Mouse (Mus musculus) hindbrain, embryonic 14.5 days (tissue): ENCODE results near the gene Csk. TPM values are rescaled to one million over a fixed set of nuclear protein-coding genes. Genes with fewer than 3 reads are reported as not detected.

Experiments
- ATAC-seq: fragments of 200-750 bp; cut with Nextera tagmentation; 2 replicates; pipeline ENCODE4 v1.8.0; 2017; ENCODE audit warnings: moderate number of reproducible peaks, mild to moderate bottlenecking, moderate TSS enrichment, moderate library complexity; ENCODE audit not compliant: low FRiP score
- DNase-seq: peaks from one replicate; pipeline ENCODE4 v3.0.0-alpha.2; 2015; ENCODE audit warnings: low spot score
- H3K27ac ChIP-seq: fragments of 300-500 bp; sonication (generic); 2 replicates; pipeline ENCODE4 v1.5.1; 2014; ENCODE audit warnings: mild to moderate bottlenecking, moderate library complexity
- H3K27me3 ChIP-seq: fragments of 300-500 bp; sonication (generic); 2 replicates; pipeline ENCODE4 v1.6.1; 2014; ENCODE audit warnings: mild to moderate bottlenecking, low read length, mixed read lengths; ENCODE audit not compliant: control insufficient read depth, insufficient read depth
- H3K36me3 ChIP-seq: fragments of 300-500 bp; sonication (generic); replicated peaks from 2 replicates; pipeline ENCODE4 v1.6.1; 2014; ENCODE audit not compliant: control insufficient read depth, insufficient read depth
- H3K4me1 ChIP-seq: fragments of 300-500 bp; sonication (generic); replicated peaks from 2 replicates; pipeline ENCODE4 v1.6.1; 2014; ENCODE audit warnings: antibody characterized with exemption, low read length, mixed read lengths; ENCODE audit not compliant: control insufficient read depth, insufficient read depth
- H3K4me2 ChIP-seq: fragments of 300-500 bp; sonication (generic); replicated peaks from 2 replicates; pipeline ENCODE4 v1.6.1; 2014; ENCODE audit warnings: mild to moderate bottlenecking, moderate library complexity
- H3K4me3 ChIP-seq: fragments of 300-500 bp; sonication (generic); replicated peaks from 2 replicates; pipeline ENCODE4 v1.5.1; 2014; ENCODE audit warnings: mild to moderate bottlenecking, low read length
- H3K9ac ChIP-seq: fragments of 300-500 bp; sonication (generic); 2 replicates; pipeline ENCODE4 v1.6.1; 2014
- H3K9me3 ChIP-seq: fragments of 300-500 bp; sonication (generic); 2 replicates; pipeline ENCODE4 v1.6.1; 2016; ENCODE audit warnings: low read length; ENCODE audit not compliant: control insufficient read depth
- WGBS: fragments of 180-500 bp; shearing (Covaris S2); extraction: QIAGEN DNeasy Blood & Tissue Kit; methylation state at CpG from one replicate; pipeline ENCODE4 v1.1.7; 2014; 5-methylcytosine and 5-hydroxymethylcytosine counted together
- polyA plus RNA-seq: library from polyadenylated mRNA; unstranded; fragments of >200 nt; fragmentation: Nextera tagmentation; extraction: Ambion mirVana; gene quantifications from 2 replicates; pipeline ENCODE4 v1.2.1, GENCODE M21; 2014

Csk gene
- polyA plus RNA-seq, 1 experiment from 2014 or later, result 41.0 TPM

- Histone ChIP-seq H3K9ac (no peak overlapping the region), H3K27ac (no peak overlapping the region), H3K4me2 (no peak overlapping the region), H3K9me3 (no peaks in the 10 kb centered on the region), H3K27me3 (no peaks in the 10 kb centered on the region), H3K4me1 (no peaks in the 10 kb centered on the region), H3K4me3 (no peak overlapping the region), H3K36me3 (no peaks in the 10 kb centered on the region)
- ATAC-seq (no peak), DNase-seq (no peak)
- WGBS, result 68% methylated on average over 3 of the region's 3 CpGs
Measured at GRCm38 (mm10) chr9:57661552-57661951, 8.1 kb upstream of the Csk start.

GRCm38 (mm10) chr9:57660501-57660900, 7.1 kb upstream of the Csk start:
- no peak overlapping the region for H3K9ac ChIP-seq
- H3K4me1 ChIP-seq, result no peaks in the 10 kb centered on the region
- no peak overlapping the region for H3K4me3 ChIP-seq
- no peaks in the 10 kb centered on the region for H3K27me3 ChIP-seq
- H3K9me3 ChIP-seq, result no peaks in the 10 kb centered on the region
- no peak overlapping the region for H3K4me2 ChIP-seq
- no peak for DNase-seq
- ATAC-seq, result no peak
- 91% methylated on average over 6 of the region's 6 CpGs for WGBS
- no peaks in the 10 kb centered on the region for H3K36me3 ChIP-seq
- H3K27ac ChIP-seq, result no peak overlapping the region

GRCm38 (mm10) chr9:57659774-57660173, 6.3 kb upstream of the Csk start:
- no peaks in the 10 kb centered on the region for H3K36me3 ChIP-seq
- no peaks in the 10 kb centered on the region for H3K4me1 ChIP-seq
- H3K27ac ChIP-seq, result no peak overlapping the region
- no peaks in the 10 kb centered on the region for H3K27me3 ChIP-seq
- H3K9ac ChIP-seq, result no peak overlapping the region
- no peaks in the 10 kb centered on the region for H3K9me3 ChIP-seq
- peak; percentile 53; the same call in 1 of the 2 replicates for ATAC-seq
- H3K4me3 ChIP-seq, result no peak overlapping the region
- DNase-seq, result peak; percentile 79
- H3K4me2 ChIP-seq, result no peak overlapping the region
- WGBS, result 20% methylated on average over 4 of the region's 4 CpGs

GRCm38 (mm10) chr9:57658970-57659369, 5.5 kb upstream of the Csk start:
- no peak for DNase-seq
- 86% methylated on average over 4 of the region's 4 CpGs for WGBS

GRCm38 (mm10) chr9:57657843-57658242, 4.4 kb upstream of the Csk start:
- no peak for ATAC-seq

More at GRCm38 (mm10) chr9:57658970-57659369, 5.5 kb upstream of the Csk start:
- no peak for ATAC-seq
- Histone ChIP-seq H3K27ac (no peak overlapping the region), H3K4me2 (no peak overlapping the region), H3K36me3 (no peaks in the 10 kb centered on the region), H3K9me3 (no peaks in the 10 kb centered on the region), H3K4me1 (no peaks in the 10 kb centered on the region), H3K9ac (no peak overlapping the region), H3K4me3 (no peak overlapping the region), H3K27me3 (no peaks in the 10 kb centered on the region)

GRCm38 (mm10) chr9:57656631-57657350, 3.4 kb upstream of the Csk start:
- Histone ChIP-seq H3K27ac (no peak overlapping the region), H3K36me3 (no peaks in the 10 kb centered on the region), H3K9me3 (no peaks in the 10 kb centered on the region), H3K4me2 (no peak overlapping the region), H3K4me1 (0 out of 2 replicates have a peak, but pooled peaks cover 3% of the 10 kb centered on the region), H3K27me3 (no peaks in the 10 kb centered on the region), H3K9ac (no peak overlapping the region), H3K4me3 (no peak overlapping the region)
- ATAC-seq (no peak), DNase-seq (no peak)
- 85% methylated on average over 19 of the region's 19 CpGs for WGBS

More at GRCm38 (mm10) chr9:57657843-57658242, 4.4 kb upstream of the Csk start:
- no peak overlapping the region for H3K27ac ChIP-seq
- no peak overlapping the region for H3K4me3 ChIP-seq
- no peak overlapping the region for H3K4me2 ChIP-seq
- DNase-seq, result no peak
- H3K27me3 ChIP-seq, result no peaks in the 10 kb centered on the region
- WGBS, result 62% methylated on average over 4 of the region's 4 CpGs
- H3K9ac ChIP-seq, result no peak overlapping the region
- H3K9me3 ChIP-seq, result no peaks in the 10 kb centered on the region
- H3K4me1 ChIP-seq, result 0 out of 2 replicates have a peak, but pooled peaks cover 3% of the 10 kb centered on the region
- no peaks in the 10 kb centered on the region for H3K36me3 ChIP-seq

- H3K36me3 ChIP-seq, result no peaks in the 10 kb centered on the region
- peak overlapping the region; percentile 40; the same call in 1 of the 2 replicates for H3K9ac ChIP-seq
- DNase-seq, result peak; percentile 97
- peaks cover 6% of the 10 kb centered on the region for H3K4me1 ChIP-seq
- H3K27me3 ChIP-seq, result no peaks in the 10 kb centered on the region
- H3K27ac ChIP-seq, result no peak overlapping the region
- H3K9me3 ChIP-seq, result no peaks in the 10 kb centered on the region
- ATAC-seq, result peak; percentile 80
- WGBS, result 2% methylated on average over 11 of the region's 11 CpGs
- peak overlapping the region; percentile 45 for H3K4me2 ChIP-seq
- no peak overlapping the region for H3K4me3 ChIP-seq
Measured at GRCm38 (mm10) chr9:57655749-57656148, 2.3 kb upstream of the Csk start.

GRCm38 (mm10) chr9:57654966-57655365, 1.5 kb upstream of the Csk start:
- H3K4me3 ChIP-seq, result no peak overlapping the region
- H3K9me3 ChIP-seq, result no peaks in the 10 kb centered on the region
- ATAC-seq (no peak), DNase-seq (no peak)
- H3K9ac ChIP-seq, result no peak overlapping the region; the same call in 1 of the 2 replicates
- WGBS, result 100% methylated on average over 1 of the region's 1 CpGs
- H3K27ac ChIP-seq, result no peak overlapping the region
- H3K4me1 ChIP-seq, result peaks cover 7% of the 10 kb centered on the region
- no peaks in the 10 kb centered on the region for H3K36me3 ChIP-seq
- no peak overlapping the region for H3K4me2 ChIP-seq
- no peaks in the 10 kb centered on the region for H3K27me3 ChIP-seq

- Histone ChIP-seq H3K36me3 (no peaks in the 10 kb centered on the region), H3K4me2 (no peak overlapping the region), H3K27ac (no peak overlapping the region), H3K4me3 (no peak overlapping the region), H3K27me3 (no peaks in the 10 kb centered on the region), H3K9me3 (no peaks in the 10 kb centered on the region), H3K9ac (peak overlapping the region; percentile 18; the same call in 1 of the 2 replicates), H3K4me1 (peaks cover 7% of the 10 kb centered on the region)
- DNase-seq (no peak), ATAC-seq (no peak)
- 9% methylated on average over 3 of the region's 3 CpGs for WGBS
Measured at GRCm38 (mm10) chr9:57652855-57653254, 576 bp downstream of the Csk start.
